ENCODE assay signal across 8 mouse cellular contexts in genomic region chr2:122630465-122631225, GRCm38 (mm10). TPM values are rescaled to one million over a fixed set of nuclear protein-coding genes. Genes with fewer than 3 reads are reported as not detected.
A peak's percentile ranks its signal among the peaks of the same experiment; 100 is the strongest.
DNase-seq lines count a peak whose midpoint lies in the region; ATAC-seq lines count a peak whose summit lies in the region.

No protein-coding gene starts in this region.

- H3K4me3 ChIP-seq in hindbrain, embryonic 14.5 days (replicated peaks; ENCODE audit: low read length) = peak overlapping the region; percentile 100

- H3K4me1 ChIP-seq in hindbrain, embryonic 14.5 days (replicated peaks; ENCODE audit: control insufficient read depth, insufficient read depth, low read length) = peaks cover 14% of the 10 kb centered on the region

- peak overlapping the region; percentile 97 for H3K9ac ChIP-seq in hindbrain, embryonic 14.5 days

- H3K27ac ChIP-seq in hindbrain, embryonic 14.5 days = peak overlapping the region; percentile 86

- ATAC-seq in hindbrain, embryonic 14.5 days (ENCODE audit: low FRiP score) = peak; percentile 88

- under 1% methylated on average over 69 of the region's 75 CpGs for WGBS in hindbrain, embryonic 14.5 days

- H3K9me3 ChIP-seq in hindbrain, embryonic 14.5 days (ENCODE audit: control insufficient read depth, low read length) = no peaks in the 10 kb centered on the region

- H3K4me2 ChIP-seq in hindbrain, embryonic 14.5 days (replicated peaks) = peak overlapping the region; percentile 98

- H3K27me3 ChIP-seq in hindbrain, embryonic 14.5 days (ENCODE audit: control insufficient read depth, insufficient read depth, low read length) = no peaks in the 10 kb centered on the region

- peak; percentile 90 for DNase-seq in T-cell, adult 2 months (ENCODE audit: low spot score)
- peak; percentile 89 to 92 for DNase-seq in cerebellum, postnatal 25 days
- DNase-seq in frontal cortex, postnatal 25 days (ENCODE audit: low spot score in 2 of 2) = peak; percentile 78 to 87
- peak; percentile 90 for DNase-seq in hindbrain, embryonic 14.5 days (ENCODE audit: low spot score)
- peak; percentile 83 for DNase-seq in left cerebral cortex, adult 11 months (ENCODE audit: low spot score)
- peak; percentile 91 for DNase-seq in lung, postnatal 36 days
- peak; percentile 92 for DNase-seq in retina, embryonic 14.5 days (ENCODE audit: low spot score)
- DNase-seq in thymus, postnatal 36 days = peak; percentile 82 to 89

- H3K36me3 ChIP-seq in hindbrain, embryonic 14.5 days (replicated peaks; ENCODE audit: control insufficient read depth, insufficient read depth) = peaks cover 22% of the 10 kb centered on the region

RNA-seq across cellular contexts. Expression of gene AA467197, which starts 6.1 kb away (rescaled TPM):
- 0.86 and 1.0 TPM in 2 replicates for polyA plus RNA-seq in hindbrain, embryonic 14.5 days (2014; fragmentation: Nextera tagmentation; extraction: Ambion mirVana)

RNA-seq across cellular contexts. Expression of gene Gatm, which starts 19.5 kb away (rescaled TPM):
- 42.5 and 56.6 TPM in 2 replicates for polyA plus RNA-seq in hindbrain, embryonic 14.5 days (2014; fragmentation: Nextera tagmentation; extraction: Ambion mirVana)

Comparison
In these comparisons a context has a peak if more than half of its experiments do, and no peak if none do; other contexts are left out.
1. Peak in every context shown above with its lines: DNase-seq, ATAC-seq, H3K4me3 ChIP-seq and H3K27ac ChIP-seq.